Mouse (Mus musculus) liver, embryonic 14.5 days (tissue): ENCODE results near the gene Slc35g2. TPM values are rescaled to one million over a fixed set of nuclear protein-coding genes. Genes with fewer than 3 reads are reported as not detected.

Experiments used
- ATAC-seq: fragments of 200-750 bp; cut with Nextera tagmentation; 2 replicates; pipeline ENCODE4 v1.8.0; 2017; ENCODE audit warnings: moderate number of reproducible peaks, mild to moderate bottlenecking, moderate library complexity; ENCODE audit not compliant: insufficient read depth
- DNase-seq, 3 experiments: peaks; one replicate each; pipeline ENCODE4 v3.0.0-alpha.2; 2012 to 2013; ENCODE audit warnings: low read depth in 3 of 3, low spot score in 3 of 3
- H3K27ac ChIP-seq: fragments of 300-500 bp; sonication (generic); 2 replicates; pipeline ENCODE4 v1.5.1; 2014; ENCODE audit warnings: moderate library complexity, mild to moderate bottlenecking, control low read depth, inconsistent platforms
- H3K27me3 ChIP-seq: fragments of 300-500 bp; sonication (generic); 2 replicates; pipeline ENCODE4 v1.6.1; 2014; ENCODE audit warnings: mild to moderate bottlenecking, low read length, moderate library complexity; ENCODE audit not compliant: control insufficient read depth, insufficient read depth
- H3K36me3 ChIP-seq: fragments of 300-500 bp; sonication (generic); replicated peaks from 2 replicates; pipeline ENCODE4 v1.6.1; 2014; ENCODE audit warnings: low read depth; ENCODE audit not compliant: control insufficient read depth, insufficient read depth
- H3K4me1 ChIP-seq, 2 experiments: fragments of 200-500 bp in 1 of 2; fragments of 300-500 bp in 1 of 2; sonication (generic) in 1 of 2; replicated peaks; 2 replicates each; pipeline ENCODE4 v1.6.1; 2012 to 2014; ENCODE audit warnings: antibody characterized with exemption in 1 of 2, inconsistent platforms in 1 of 2, low read length in 1 of 2; ENCODE audit not compliant: control insufficient read depth in 2 of 2, insufficient read depth in 2 of 2
- H3K4me2 ChIP-seq: fragments of 300-500 bp; sonication (generic); 2 replicates; pipeline ENCODE4 v1.6.1; 2014; ENCODE audit warnings: low read depth, mild to moderate bottlenecking, control low read depth, moderate library complexity
- H3K4me3 ChIP-seq, 2 experiments: fragments of 200-500 bp in 1 of 2; fragments of 300-500 bp in 1 of 2; sonication (generic) in 1 of 2; 2 replicates each; pipeline ENCODE4 v1.5.1; 2012 to 2014; ENCODE audit warnings: low read depth in 2 of 2, low read length in 2 of 2, mild to moderate bottlenecking in 2 of 2, control low read depth in 1 of 2, inconsistent platforms in 1 of 2, moderate library complexity in 1 of 2; ENCODE audit not compliant: insufficient read depth in 1 of 2
- H3K9ac ChIP-seq: fragments of 300-500 bp; sonication (generic); replicated peaks from 2 replicates; pipeline ENCODE4 v1.6.1; 2014; ENCODE audit warnings: mild to moderate bottlenecking, control low read depth, moderate library complexity
- H3K9me3 ChIP-seq: fragments of 300-500 bp; sonication (generic); 2 replicates; pipeline ENCODE4 v1.6.1; 2016; ENCODE audit warnings: low read length, mixed read lengths; ENCODE audit not compliant: control insufficient read depth
- CTCF ChIP-seq: IDR thresholded peaks from 2 replicates; pipeline ENCODE4 v1.5.1; 2016; ENCODE audit warnings: antibody characterized with exemption, low read depth, control low read depth
- EP300 ChIP-seq: IDR thresholded peaks from 2 replicates; pipeline ENCODE4 v1.6.1; 2016; ENCODE audit warnings: antibody characterized with exemption, low read depth
- WGBS: fragments of 180-500 bp; shearing (Covaris S2); extraction: QIAGEN DNeasy Blood & Tissue Kit; methylation state at CpG from one replicate; pipeline ENCODE4 v1.1.7; 2014; ENCODE audit not compliant: insufficient replicate concordance; 5-methylcytosine and 5-hydroxymethylcytosine counted together
- polyA plus RNA-seq, 2 experiments: library from polyadenylated mRNA; depleted of rRNA in 1 of 2; stranded (reverse) in 1 of 2; unstranded in 1 of 2; fragments of >200 nt; fragmentation: Nextera tagmentation in 1 of 2; extraction: Ambion mirVana in 1 of 2; gene quantifications; 2 replicates each; pipeline versions ENCODE4 v1.2.1 to v1.2.3; 2012 to 2014

The Slc35g2 gene
- polyA plus RNA-seq, 2 experiments: 0.42 to 1.4 TPM

GRCm38 (mm10) chr9:100520012-100520411 is 50.9 kb downstream of the Slc35g2 start:
- no peak overlapping the region for H3K4me2 ChIP-seq
- no peak overlapping the region for H3K9ac ChIP-seq
- no peaks in the 10 kb centered on the region for H3K9me3 ChIP-seq
- 78% methylated on average over 3 of the region's 3 CpGs for WGBS
- no peaks in the 10 kb centered on the region for H3K36me3 ChIP-seq
- ATAC-seq (no peak), DNase-seq (no peak)
- TF ChIP-seq EP300 (no peak), CTCF (peak; percentile 44; the same call in 1 of the 2 replicates)
- H3K4me1 ChIP-seq: peaks cover 1 to 2% of the 10 kb centered on the region in 2 experiments; a peak in 2 of 4 replicates
- no peak overlapping the region for H3K4me3 ChIP-seq
- no peaks in the 10 kb centered on the region for H3K27me3 ChIP-seq
- H3K27ac ChIP-seq: no peak overlapping the region

GRCm38 (mm10) chr9:100507581-100507980 is 63.3 kb downstream of the Slc35g2 start:
- no peak for DNase-seq
- ATAC-seq: no peak
- Histone ChIP-seq H3K9ac (no peak overlapping the region), H3K27me3 (no peaks in the 10 kb centered on the region), H3K4me2 (no peak overlapping the region), H3K4me1 (no peaks in the 10 kb centered on the region), H3K27ac (no peak overlapping the region), H3K9me3 (no peaks in the 10 kb centered on the region), H3K36me3 (no peaks in the 10 kb centered on the region), H3K4me3 (no peak overlapping the region)
- no peak for TF ChIP-seq EP300
- no peak for TF ChIP-seq CTCF
- 64% methylated on average over 2 of the region's 2 CpGs for WGBS

- Histone ChIP-seq H3K4me1 (no peaks in the 10 kb centered on the region), H3K36me3 (no peaks in the 10 kb centered on the region), H3K9ac (no peak overlapping the region), H3K4me3 (no peak overlapping the region), H3K27me3 (no peaks in the 10 kb centered on the region), H3K9me3 (no peaks in the 10 kb centered on the region), H3K4me2 (no peak overlapping the region), H3K27ac (no peak overlapping the region)
- 39% methylated on average over 2 of the region's 2 CpGs for WGBS
- TF ChIP-seq CTCF: no peak
- TF ChIP-seq EP300: no peak
- ATAC-seq: no peak
- DNase-seq: no peak
Observed at GRCm38 (mm10) chr9:100506652-100507051, 64.2 kb downstream of the Slc35g2 start.

- no peaks in the 10 kb centered on the region for H3K27me3 ChIP-seq
- no peak overlapping the region for H3K27ac ChIP-seq
- TF ChIP-seq CTCF: no peak
- TF ChIP-seq EP300: no peak
Observed at GRCm38 (mm10) chr9:100505498-100505897, 65.4 kb downstream of the Slc35g2 start.

More at GRCm38 (mm10) chr9:100505498-100505897, 65.4 kb downstream of the Slc35g2 start:
- WGBS: 75% methylated on average over 4 of the region's 4 CpGs
- H3K4me1 ChIP-seq: no peaks in the 10 kb centered on the region
- ATAC-seq (no peak), DNase-seq (no peak)
- H3K9ac ChIP-seq: no peak overlapping the region
- no peak overlapping the region for H3K4me2 ChIP-seq
- H3K9me3 ChIP-seq: no peaks in the 10 kb centered on the region
- no peak overlapping the region for H3K4me3 ChIP-seq
- no peaks in the 10 kb centered on the region for H3K36me3 ChIP-seq

Other genes starting within 250 kb of the Slc35g2 start
- 0.73 TPM in 2 replicates for gene Il20rb, start 84.3 kb downstream of the Slc35g2 start, polyA plus RNA-seq (2012; rRNA removed)
- gene Il20rb, start 84.3 kb downstream of the Slc35g2 start, polyA plus RNA-seq (2014; fragmentation: Nextera tagmentation; extraction: Ambion mirVana): 0.11 and 0.29 TPM in 2 replicates
- gene Nck1, start 25.0 kb downstream of the Slc35g2 start, polyA plus RNA-seq (2012; rRNA removed): 5.4 and 12.9 TPM in 2 replicates
- gene Nck1, start 25.0 kb downstream of the Slc35g2 start, polyA plus RNA-seq (2014; fragmentation: Nextera tagmentation; extraction: Ambion mirVana): 18.3 and 26.4 TPM in 2 replicates
- gene Stag1, start 26.7 kb upstream of the Slc35g2 start, polyA plus RNA-seq (2012; rRNA removed): 6.0 and 11.6 TPM in 2 replicates
- gene Stag1, start 26.7 kb upstream of the Slc35g2 start, polyA plus RNA-seq (2014; fragmentation: Nextera tagmentation; extraction: Ambion mirVana): 17.0 and 18.2 TPM in 2 replicates